Mouse (Mus musculus) spleen, adult 2 months (tissue): ENCODE measurements around the gene Glis1. TPM values are rescaled to one million over a fixed set of nuclear protein-coding genes. Genes with fewer than 3 reads are reported as not detected.

Experiments
- DNase-seq, 2 experiments: peaks; one replicate each; pipeline versions ENCODE4 v3.0.0 to v3.0.0-alpha.2; 2012 to 2021; ENCODE audit warnings: low spot score in 2 of 2, low read depth in 1 of 2
- H3K27ac ChIP-seq: fragments of 200-500 bp; 2 replicates; pipeline ENCODE4 v1.5.1; 2012; ENCODE audit warnings: low read length, inconsistent platforms; ENCODE audit not compliant: insufficient read depth
- H3K27me3 ChIP-seq: fragments of 200-500 bp; 2 replicates; pipeline ENCODE4 v1.6.1; 2012; ENCODE audit warnings: mild to moderate bottlenecking, moderate library complexity, low read length, inconsistent platforms; ENCODE audit not compliant: control insufficient read depth, insufficient read depth
- H3K36me3 ChIP-seq: fragments of 200-500 bp; 2 replicates; pipeline ENCODE4 v1.6.1; 2012; ENCODE audit warnings: mild to moderate bottlenecking, low read length, inconsistent platforms; ENCODE audit not compliant: control insufficient read depth, insufficient read depth
- H3K4me1 ChIP-seq: fragments of 200-500 bp; 2 replicates; pipeline ENCODE4 v1.6.1; 2011; ENCODE audit warnings: inconsistent platforms; ENCODE audit not compliant: control insufficient read depth, insufficient read depth, insufficient read length
- H3K4me3 ChIP-seq: fragments of 200-500 bp; 2 replicates; pipeline ENCODE4 v1.5.1; 2011; ENCODE audit warnings: mild to moderate bottlenecking, inconsistent platforms; ENCODE audit not compliant: insufficient read depth, insufficient read length; ENCODE audit errors: extremely low read depth
- CTCF ChIP-seq: fragments of 200-500 bp; IDR thresholded peaks from 2 replicates; pipeline ENCODE4 v1.5.1; 2011; ENCODE audit warnings: mild to moderate bottlenecking, inconsistent platforms; ENCODE audit not compliant: insufficient read depth, insufficient read length, insufficient replicate concordance; ENCODE audit errors: extremely low read depth
- POLR2A ChIP-seq: fragments of 200-500 bp; IDR thresholded peaks from 2 replicates; pipeline ENCODE4 v1.6.1; 2011; ENCODE audit warnings: low read depth, low read length, inconsistent platforms
- WGBS: fragments of 180-500 bp; shearing (Covaris S2); methylation state at CpG from one replicate; pipeline ENCODE4 v1.1.7; 2018; 5-methylcytosine and 5-hydroxymethylcytosine counted together
- polyA plus RNA-seq: library from polyadenylated mRNA; depleted of rRNA; stranded (reverse); fragments of >200 nt; gene quantifications from 2 replicates; pipeline ENCODE4 v1.2.3, GENCODE M21; 2012

Glis1 gene
- polyA plus RNA-seq, 1 experiment, result 0.55 TPM

DNA sequence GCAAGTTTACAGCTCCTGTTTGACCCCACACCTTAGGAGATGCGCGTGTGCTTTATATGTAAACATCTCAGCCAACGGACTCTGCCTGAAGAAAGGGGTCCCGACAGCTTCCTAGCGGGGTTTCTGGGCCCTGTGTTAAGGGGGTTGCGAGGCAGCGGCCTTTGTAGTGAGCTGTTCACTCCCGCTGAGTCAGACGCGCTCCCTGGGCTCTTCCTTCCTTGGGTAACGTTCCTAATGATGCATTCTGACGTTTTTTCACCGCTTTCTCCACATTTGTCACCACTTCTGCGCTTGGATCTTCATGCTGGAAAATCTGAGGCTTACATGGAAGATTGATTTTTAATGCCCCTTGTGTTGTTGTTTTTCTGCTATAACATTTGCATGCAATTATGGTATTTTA, 12.7 kb upstream of the Glis1 start:
- H3K36me3 ChIP-seq, result no peaks in the 10 kb centered on the region; the same call in 1 of the 2 replicates
- no peaks in the 10 kb centered on the region for H3K27me3 ChIP-seq
- WGBS, result 12% methylated on average over 14 of the region's 14 CpGs
- TF ChIP-seq POLR2A (no peak), CTCF (no peak)
- no peak for DNase-seq
- H3K4me3 ChIP-seq, result no peak overlapping the region
- no peak overlapping the region for H3K27ac ChIP-seq
- H3K4me1 ChIP-seq, result no peaks in the 10 kb centered on the region

DNA sequence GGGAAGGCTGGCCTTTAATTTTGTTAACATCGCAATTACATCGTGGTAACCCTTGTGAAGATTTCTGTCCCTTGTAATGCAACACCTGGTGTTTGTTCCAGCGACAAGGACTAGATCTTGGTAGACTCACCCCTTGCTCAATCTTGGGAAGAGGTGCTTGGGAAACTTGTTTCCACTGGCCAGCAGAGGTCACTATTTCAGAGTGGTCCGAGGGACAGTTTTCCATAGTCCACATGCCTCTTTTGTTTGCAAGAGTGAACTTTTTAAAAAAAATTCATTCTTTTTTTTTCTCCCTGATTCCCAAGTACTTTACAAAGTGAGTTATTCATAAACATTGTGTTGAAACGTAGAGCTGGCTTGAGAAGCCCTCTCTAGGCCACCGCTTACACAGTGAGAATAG, 12.2 kb upstream of the Glis1 start:
- 30% methylated on average over 6 of the region's 6 CpGs for WGBS
- Histone ChIP-seq H3K36me3 (no peaks in the 10 kb centered on the region; the same call in 1 of the 2 replicates), H3K4me3 (no peak overlapping the region), H3K4me1 (no peaks in the 10 kb centered on the region), H3K27me3 (no peaks in the 10 kb centered on the region), H3K27ac (no peak overlapping the region)
- DNase-seq, result no peak
- TF ChIP-seq CTCF (no peak), POLR2A (no peak)

DNA sequence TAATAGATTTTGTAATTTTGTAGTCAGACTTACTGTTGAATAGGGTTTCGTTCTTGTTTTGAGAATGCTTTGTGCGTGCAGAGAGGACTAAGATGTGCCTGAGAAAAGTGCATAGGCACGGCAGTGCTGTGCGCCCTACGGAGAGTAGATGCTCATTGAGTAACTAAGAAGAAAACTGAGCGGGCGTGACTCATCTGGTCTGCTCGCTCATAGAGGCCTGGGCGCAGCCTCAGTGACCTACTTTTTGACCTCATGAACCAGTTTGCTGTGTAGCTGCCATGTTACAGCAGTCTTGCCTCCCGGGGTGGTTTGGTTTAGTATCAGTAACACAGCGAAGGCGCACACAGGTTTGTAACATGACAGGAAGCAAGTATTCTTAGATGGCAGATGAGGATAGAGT, 8.8 kb upstream of the Glis1 start:
- Histone ChIP-seq H3K27ac (no peak overlapping the region), H3K4me3 (no peak overlapping the region), H3K4me1 (no peaks in the 10 kb centered on the region), H3K27me3 (no peaks in the 10 kb centered on the region), H3K36me3 (no peaks in the 10 kb centered on the region)
- WGBS, result 93% methylated on average over 12 of the region's 12 CpGs
- no peak for TF ChIP-seq CTCF
- TF ChIP-seq POLR2A, result no peak
- no peak for DNase-seq

DNA sequence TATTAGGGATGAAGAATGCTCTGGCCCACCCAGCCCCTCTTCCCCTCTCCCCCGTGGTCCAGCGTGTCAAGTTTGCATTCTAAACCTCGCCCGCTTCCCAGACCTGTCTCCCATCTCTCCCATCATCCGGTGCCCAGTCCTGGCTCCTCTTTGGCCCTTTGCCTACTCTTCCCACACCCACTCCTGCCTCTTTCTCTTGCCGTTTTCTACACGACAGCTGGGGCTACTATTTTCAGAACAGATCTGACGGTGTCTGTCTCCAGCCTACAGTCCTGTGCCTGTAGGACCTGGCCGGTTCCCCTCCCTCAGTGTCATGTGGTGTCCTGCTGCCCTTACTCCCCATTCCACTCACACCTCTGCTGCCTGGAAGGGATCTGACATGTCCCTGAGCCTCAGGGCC, 7.8 kb upstream of the Glis1 start:
- no peak for TF ChIP-seq POLR2A
- Histone ChIP-seq H3K4me1 (no peaks in the 10 kb centered on the region), H3K27me3 (no peaks in the 10 kb centered on the region), H3K36me3 (no peaks in the 10 kb centered on the region), H3K27ac (no peak overlapping the region), H3K4me3 (no peak overlapping the region)
- no peak for DNase-seq
- WGBS, result 85% methylated on average over 9 of the region's 9 CpGs

DNA sequence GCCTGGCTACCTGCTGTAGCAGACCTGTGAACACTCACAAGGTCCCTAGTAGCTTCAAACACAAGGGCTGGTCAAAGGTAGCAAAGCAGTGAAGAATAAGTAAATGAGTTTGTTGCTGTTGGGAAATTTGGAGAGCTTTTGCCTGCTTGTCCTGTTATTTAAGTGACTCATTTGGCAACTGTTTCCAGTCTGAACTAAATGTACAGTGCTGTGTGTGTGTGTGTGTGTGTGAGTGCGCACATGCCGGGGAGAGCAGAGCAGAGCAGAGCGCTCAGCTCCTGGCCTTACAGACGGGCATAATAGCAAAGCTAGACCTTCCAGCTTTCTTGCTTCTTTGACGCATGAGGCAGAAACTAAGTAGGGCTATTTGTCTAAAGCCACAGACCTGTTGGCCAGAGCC, 1.7 kb upstream of the Glis1 start:
- Histone ChIP-seq H3K27me3 (peaks cover 19% of the 10 kb centered on the region), H3K4me1 (peaks cover 11% of the 10 kb centered on the region), H3K4me3 (no peak overlapping the region), H3K36me3 (no peaks in the 10 kb centered on the region), H3K27ac (no peak overlapping the region)
- TF ChIP-seq POLR2A (no peak), CTCF (no peak)
- no peak for DNase-seq
- 79% methylated on average over 5 of the region's 5 CpGs for WGBS

DNA sequence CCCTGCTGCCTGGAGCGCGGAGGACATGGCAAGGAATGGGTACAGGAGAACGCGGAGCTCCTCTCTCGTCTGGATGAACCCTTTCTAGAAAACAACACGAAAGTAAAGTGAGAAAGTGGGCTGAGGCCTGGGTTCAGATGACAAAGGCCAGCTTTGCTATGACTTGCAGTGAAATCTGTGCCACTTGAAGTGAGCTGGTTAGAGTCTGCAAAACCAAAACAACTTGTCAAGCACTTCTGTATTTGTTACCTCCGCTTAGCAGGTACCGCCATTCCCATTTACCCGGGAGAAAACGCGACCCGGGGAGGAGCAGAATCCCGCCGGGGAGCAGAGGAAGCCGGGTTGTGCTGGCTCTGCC, 414 bp upstream of the Glis1 start:
- 14% methylated on average over 15 of the region's 15 CpGs for WGBS
- H3K27me3 ChIP-seq, result peaks cover 19% of the 10 kb centered on the region
- no peak for DNase-seq

DNA sequence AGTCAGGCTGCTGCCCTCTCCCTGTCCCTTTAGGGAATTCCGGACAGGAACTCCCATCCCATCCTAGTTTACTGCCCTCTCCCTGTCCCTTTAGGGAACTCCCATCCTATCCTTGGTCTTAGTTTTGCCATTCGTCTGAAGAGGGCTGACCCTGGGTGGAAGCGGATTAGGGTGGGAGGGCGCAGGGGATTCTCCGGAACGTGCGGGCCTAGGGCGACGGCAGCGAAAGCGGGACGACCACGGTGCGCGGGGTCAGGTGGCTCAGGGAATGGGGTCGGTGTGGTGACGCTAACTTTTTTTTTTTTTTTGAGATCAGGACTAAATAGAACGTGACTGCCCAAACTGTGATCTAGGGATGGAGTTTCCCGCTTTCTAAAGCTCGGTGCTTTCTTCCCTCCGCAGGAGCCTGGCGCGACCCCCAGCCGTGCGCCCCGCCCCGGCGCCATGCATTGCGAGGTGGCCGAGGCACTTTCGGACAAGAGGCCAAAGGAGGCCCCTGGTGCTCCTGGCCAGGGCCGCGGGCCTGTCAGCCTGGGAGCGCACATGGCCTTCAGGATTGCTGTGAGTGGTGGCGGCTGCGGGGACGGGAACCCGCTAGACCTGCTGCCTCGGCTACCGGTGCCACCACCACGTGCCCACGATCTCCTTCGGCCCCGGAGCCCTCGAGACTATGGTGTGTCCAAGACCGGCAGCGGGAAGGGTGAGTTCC, 1.0 kb downstream of the Glis1 start:
- no peak for DNase-seq
- Histone ChIP-seq H3K4me3 (no peak overlapping the region; the same call in 1 of the 2 replicates), H3K27me3 (peaks cover 19% of the 10 kb centered on the region), H3K27ac (no peak overlapping the region), H3K4me1 (peaks cover 11% of the 10 kb centered on the region), H3K36me3 (no peaks in the 10 kb centered on the region)
- 9% methylated on average over 47 of the region's 47 CpGs for WGBS
- TF ChIP-seq CTCF, result no peak
- no peak for TF ChIP-seq POLR2A

More for the DNA sequence above, 414 bp upstream of the Glis1 start:
- TF ChIP-seq CTCF (no peak), POLR2A (no peak)
- H3K36me3 ChIP-seq, result no peaks in the 10 kb centered on the region
- peaks cover 11% of the 10 kb centered on the region for H3K4me1 ChIP-seq
- H3K4me3 ChIP-seq, result peak overlapping the region; percentile 21; the same call in 1 of the 2 replicates
- H3K27ac ChIP-seq, result no peak overlapping the region
